Mouse (Mus musculus): ENCODE data around the gene Xntrpc.
"Not testable (repeated sequence)": the region's sequence is repeated elsewhere in the genome, so short reads cannot be mapped to it uniquely, and the experiment has no call there.

The Xntrpc gene

GRCm38 (mm10) chr7:102065046-102065891 is at the start of gene Xntrpc, which contains the start of the genes Rnf121 and Xndc1:
Gene Xntrpc (plus strand): TSS chr7:102065713.
Gene Rnf121 (minus strand): TSS chr7:102065469.
Gene Xndc1 (plus strand): TSS chr7:102065511.
- DNase-seq (ENCODE audit: low spot score), result peak; percentile 86

GRCm38 (mm10) chr7:102016936-102017335 is 48.6 kb upstream of the Xntrpc start:
- no peak for DNase-seq (ENCODE audit: low spot score)

DNA sequence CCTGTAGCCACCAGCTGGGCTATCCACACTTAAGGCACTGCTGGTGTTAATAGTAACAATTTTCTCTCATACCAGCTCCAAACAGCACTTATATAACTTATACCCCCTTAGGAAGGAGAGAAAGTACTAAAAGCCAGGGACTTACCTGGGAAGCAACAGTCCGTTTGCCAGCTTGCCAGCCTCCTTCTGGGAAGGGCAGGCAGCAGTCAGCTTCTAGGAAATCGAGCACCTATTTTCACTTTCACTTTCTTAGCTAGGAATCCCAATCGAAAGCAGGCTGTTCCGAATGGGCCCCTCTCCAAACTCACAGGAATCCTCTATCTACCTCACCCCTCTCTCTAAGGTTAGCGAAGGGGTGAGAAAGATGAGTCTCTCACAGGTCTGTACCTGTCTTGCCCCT is 48.1 kb upstream of the Xntrpc start:
- DNase-seq (ENCODE audit: low spot score), result no peak

DNA sequence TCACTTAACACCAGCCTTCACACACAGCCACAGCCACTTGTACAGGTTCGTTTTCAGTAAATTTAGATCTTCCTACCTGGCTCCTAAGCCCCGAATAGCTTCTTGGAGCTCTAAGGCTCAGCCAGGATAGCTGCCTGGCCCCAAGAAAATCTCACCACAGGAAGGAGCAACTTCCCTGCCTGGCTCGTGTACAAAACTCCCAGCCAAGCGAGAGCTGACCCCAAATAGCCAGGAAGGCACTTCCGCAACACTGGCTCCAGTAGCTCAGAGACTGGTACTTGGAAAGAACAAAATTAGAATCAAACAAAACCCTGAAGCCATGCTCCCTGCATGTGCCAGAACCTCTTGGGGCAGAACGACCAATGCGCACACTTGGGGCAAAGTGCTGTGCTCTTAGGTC is 47.5 kb upstream of the Xntrpc start:
- no peak for DNase-seq (ENCODE audit: low spot score)

DNA sequence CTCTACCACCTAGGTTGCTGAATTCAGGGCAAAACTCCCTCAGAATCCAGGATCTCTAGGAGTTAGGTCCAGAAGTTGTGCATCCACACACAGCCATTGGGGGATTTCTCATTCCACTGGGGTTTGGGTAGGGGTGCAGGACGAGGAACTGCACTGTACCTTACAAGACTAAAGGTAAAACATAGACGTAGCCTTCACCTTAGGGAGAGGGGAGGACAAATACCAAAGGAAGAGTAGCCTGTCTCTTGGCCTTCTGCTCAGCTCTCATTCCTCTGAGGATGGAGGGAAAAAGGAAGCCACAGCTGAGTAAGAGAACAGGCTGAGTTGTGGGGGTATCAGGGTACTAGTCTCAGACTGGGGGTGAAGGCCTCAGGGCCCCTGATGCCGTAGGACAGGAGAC is 46.9 kb upstream of the Xntrpc start, which contains the start of gene Il18bp:
TSS of gene Il18bp (minus strand) at position 101 of the 400 bp plus-strand sequence.
- DNase-seq (ENCODE audit: low spot score), result no peak

GRCm38 (mm10) chr7:102019362-102019761 is 46.2 kb upstream of the Xntrpc start:
- no peak for DNase-seq (ENCODE audit: low spot score)

DNA sequence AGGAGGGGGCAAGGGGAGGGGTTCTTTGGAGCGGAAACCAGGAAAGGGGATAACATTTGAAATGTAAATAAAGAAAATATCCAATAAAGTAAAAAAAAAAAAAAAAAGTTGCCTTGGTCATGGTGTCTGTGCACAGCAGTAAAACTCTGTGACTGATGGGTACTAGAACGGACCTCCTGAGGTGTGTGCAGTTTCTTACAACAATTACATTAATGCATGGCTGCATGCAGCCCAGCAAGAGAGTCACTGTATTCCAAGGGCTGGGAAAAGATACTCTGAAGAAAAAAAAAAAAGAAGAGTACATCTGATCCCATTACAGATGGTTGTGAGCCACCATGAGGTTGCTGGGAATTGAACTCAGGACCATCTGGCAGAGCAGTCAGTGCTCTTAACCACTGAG is 44.6 kb upstream of the Xntrpc start:
- not testable (repeated sequence) for DNase-seq (ENCODE audit: low spot score)

DNA sequence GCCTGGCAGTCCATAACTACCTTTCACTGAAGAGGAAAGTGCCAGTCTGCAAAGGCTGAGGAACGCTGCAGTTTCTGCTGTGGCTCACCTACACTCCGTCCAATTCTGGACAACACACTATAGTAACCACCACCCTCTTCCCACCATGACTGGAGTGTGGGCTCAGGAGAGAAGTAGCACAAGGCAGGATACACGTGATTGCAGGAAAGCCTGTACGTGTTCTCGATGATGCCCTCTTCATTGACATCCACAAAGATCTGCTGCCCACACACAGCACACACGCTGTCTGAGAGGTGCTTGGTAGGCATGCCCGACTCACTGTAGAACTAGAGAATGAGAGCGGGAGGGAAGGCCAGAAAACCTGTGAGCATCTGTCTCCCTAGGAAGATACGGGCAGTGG is 41.7 kb upstream of the Xntrpc start:
- DNase-seq (ENCODE audit: low spot score), result no peak

DNA sequence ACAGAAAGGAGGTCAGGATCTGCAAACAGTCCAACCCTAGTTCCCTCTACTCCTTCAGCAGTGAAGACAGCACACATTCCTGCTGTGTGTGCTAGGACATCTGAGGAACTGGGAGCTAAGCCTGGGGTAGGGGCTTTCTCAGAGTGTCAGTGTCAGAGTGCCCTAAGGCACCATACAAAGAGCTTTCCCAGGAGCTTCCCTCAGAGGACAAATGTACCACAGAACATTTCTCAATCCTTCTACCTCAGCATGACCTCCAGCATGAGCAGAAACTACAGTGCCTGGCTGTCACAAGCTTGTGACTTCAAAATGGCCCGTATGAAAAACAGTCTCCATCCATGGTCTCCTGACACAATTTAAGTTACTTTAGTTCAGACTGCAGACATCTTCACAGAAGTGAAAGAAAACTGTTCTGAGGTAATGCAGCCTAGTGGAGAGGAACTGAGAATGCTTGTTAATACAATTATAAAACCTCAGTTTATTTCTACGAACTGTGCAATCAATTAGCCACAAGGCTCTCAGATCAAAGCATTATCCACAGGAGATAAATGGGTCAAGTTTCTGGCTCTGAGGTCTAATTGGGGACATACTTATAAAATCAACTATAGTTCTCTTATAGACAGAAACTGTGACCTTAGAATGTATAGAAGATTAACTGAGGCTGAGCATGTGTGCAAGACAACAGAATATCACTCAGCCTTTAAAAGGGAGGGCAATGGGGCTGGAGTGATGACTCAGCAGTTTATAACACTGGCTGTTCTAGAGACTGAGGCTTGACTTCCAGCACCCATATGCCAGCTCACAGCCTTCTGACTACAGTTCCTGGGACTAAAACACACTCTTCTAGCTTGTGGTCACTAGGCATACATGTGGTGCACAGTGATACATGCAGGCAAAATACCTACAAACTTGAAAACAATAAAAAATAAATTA is 40.1 kb upstream of the Xntrpc start:
- DNase-seq (ENCODE audit: low spot score), result no peak

- DNase-seq (ENCODE audit: low spot score), result no peak
Measured at GRCm38 (mm10) chr7:102034904-102035303, 30.6 kb upstream of the Xntrpc start.

GRCm38 (mm10) chr7:102035534-102035933 is 30.0 kb upstream of the Xntrpc start:
- no peak for DNase-seq (ENCODE audit: low spot score)

- no peak for DNase-seq (ENCODE audit: low spot score)
Measured at GRCm38 (mm10) chr7:102037318-102037717, 28.2 kb upstream of the Xntrpc start.

DNA sequence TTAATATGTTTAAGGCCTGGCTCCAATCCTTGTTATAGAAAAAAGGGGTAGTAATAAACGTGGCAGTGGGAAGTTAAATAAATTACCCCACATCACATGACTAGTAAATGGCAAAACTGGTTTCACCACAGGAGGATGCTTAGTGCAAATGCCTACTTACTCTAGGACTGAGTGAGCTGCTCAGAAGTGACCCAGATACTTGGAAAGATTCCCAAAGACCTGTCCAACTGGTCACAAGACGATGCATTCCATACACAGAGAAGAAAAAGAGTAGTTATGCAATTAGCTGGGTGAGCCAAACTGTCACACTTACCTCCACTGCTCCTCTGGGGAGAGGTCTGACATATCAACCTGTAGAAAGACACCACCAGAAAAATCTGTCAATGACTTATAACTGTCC is 23.2 kb upstream of the Xntrpc start:
- no peak for DNase-seq (ENCODE audit: low spot score)

DNA sequence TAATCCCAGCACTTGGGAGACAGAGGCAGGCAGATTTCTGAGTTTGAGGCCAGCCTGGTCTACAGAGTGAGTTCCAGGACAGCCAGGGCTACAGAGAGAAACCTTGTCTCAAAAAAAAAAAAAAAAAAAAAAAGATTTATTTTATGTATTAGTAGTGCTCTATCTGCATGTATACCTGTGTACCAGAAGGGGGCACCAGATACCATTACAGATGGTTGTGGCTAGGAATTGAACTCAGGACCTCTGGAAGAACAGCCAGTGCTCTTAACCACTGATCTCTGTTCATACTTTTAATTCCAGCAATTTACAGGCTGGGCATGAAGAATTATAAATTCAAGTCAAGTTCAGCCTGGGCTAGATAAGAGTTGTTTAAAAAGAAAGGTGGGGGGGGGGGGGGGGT is 17.0 kb upstream of the Xntrpc start:
- not testable (repeated sequence) for DNase-seq (ENCODE audit: low spot score)

GRCm38 (mm10) chr7:102061353-102061752 is 4.2 kb upstream of the Xntrpc start:
- DNase-seq (ENCODE audit: low spot score), result no peak

GRCm38 (mm10) chr7:102062203-102062602 is 3.3 kb upstream of the Xntrpc start:
- DNase-seq (ENCODE audit: low spot score), result no peak

DNA sequence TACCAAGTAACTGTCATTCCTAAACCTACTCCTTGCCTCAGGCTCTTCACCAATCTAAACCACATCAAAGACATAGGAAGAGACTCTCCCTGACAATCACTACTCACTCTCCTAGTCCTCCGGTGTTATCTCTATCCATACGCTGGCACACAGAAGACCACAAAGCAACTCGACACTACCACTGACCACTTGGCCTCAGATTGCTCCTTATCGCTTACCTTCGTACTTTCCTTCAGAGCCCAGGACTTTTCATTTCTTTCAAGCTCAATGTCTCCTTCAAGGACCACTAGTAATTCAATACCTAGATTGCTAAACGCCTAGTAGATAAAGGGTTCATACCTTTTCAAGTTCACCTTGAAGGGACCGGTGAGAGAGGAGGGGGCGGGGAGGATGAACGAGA is 1.6 kb upstream of the Xntrpc start:
- DNase-seq (ENCODE audit: low spot score), result no peak

DNA sequence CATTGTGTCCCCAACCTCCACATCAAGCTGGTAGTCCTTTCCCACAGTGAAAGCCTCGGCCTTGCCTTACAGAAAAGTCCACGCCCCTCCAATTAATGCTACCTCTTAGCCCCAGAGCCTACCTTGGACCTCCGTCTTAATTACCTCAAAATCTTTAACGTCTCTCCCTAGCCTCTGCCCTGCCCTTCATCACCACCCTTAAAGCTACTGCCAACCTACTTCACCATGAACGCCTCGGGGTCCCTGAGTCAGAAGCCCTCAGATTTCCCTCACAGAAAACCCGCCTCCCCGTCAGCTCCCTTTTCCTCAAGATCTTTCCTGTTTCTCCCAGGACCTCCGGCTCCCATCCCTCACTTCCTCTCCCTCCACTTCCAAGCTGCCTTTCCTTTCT is 863 bp upstream of the Xntrpc start:
- DNase-seq (ENCODE audit: low spot score), result no peak

DNA sequence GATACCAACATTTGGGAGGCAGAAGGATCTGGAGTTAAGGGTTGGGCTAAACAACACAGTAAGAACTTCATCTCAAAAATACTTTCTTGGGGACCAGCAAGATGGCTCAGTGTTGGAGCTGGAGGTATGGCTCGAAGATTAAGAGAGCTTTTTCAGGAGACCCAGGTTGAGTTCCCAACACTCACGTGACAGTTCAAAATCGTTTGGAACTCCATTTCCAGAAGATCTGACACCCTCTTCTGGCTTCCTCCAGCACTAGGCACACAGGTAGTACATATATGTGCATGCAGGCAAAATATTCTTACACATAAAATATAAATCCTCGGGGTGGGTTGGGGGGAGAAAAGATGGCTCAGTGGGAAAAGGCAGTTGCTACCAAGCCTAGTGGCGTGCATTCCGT is 850 bp downstream of the Xntrpc start:
- DNase-seq (ENCODE audit: low spot score), result no peak

- DNase-seq (ENCODE audit: low spot score), result no peak
Measured at GRCm38 (mm10) chr7:102076714-102077296, 11.3 kb downstream of the Xntrpc start.

DNA sequence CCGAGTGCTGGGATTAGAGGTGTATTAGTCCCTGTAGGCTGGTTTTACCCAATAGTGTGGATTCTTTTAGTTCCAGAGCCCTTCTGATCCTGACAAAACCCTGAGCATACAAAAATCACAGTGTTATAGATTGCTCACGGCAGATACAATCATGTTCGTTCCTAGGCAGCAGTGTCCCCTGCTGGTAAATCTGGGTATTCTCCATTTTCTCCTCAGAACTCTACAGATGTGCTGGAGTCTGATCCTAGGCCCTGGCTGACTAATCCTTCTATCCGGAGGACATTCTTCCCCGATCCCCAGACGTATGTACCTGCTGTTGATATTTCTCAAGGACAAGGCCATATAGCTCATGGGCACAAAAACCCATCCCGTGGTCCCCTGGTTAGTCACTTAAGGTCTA is 13.0 kb downstream of the Xntrpc start:
- DNase-seq (ENCODE audit: low spot score), result no peak

GRCm38 (mm10) chr7:102080311-102080710 is 14.8 kb downstream of the Xntrpc start:
- DNase-seq (ENCODE audit: low spot score), result no peak

Data from left cerebral cortex, adult 11 months (tissue).